18 mouse cellular contexts compared by ENCODE assay signal in genomic region chr5:46007446-46007845, GRCm38 (mm10).
"Had no signal": no experiment of that assay in that cellular context is flagged by ENCODE, and none has a peak within 500 bp of the region (broad histone marks: within the 10 kb centered on the region; RNA-seq: fewer than 3 reads in every experiment).

No protein-coding gene starts in this region.

- H3K4me3 ChIP-seq: limb, embryonic 15.5 days; liver, embryonic 12.5 days; midbrain, embryonic 10.5 days; midbrain, embryonic 12.5 days; myocyte; neural tube, embryonic 13.5 days; neural tube, embryonic 15.5 days had no signal

- H3K9me3 ChIP-seq: limb, embryonic 15.5 days; liver, embryonic 12.5 days; midbrain, embryonic 10.5 days; midbrain, embryonic 12.5 days; neural tube, embryonic 13.5 days; neural tube, embryonic 15.5 days had no signal

- H3K4me1 ChIP-seq: limb, embryonic 15.5 days; liver, embryonic 12.5 days; midbrain, embryonic 10.5 days; midbrain, embryonic 12.5 days; neural tube, embryonic 13.5 days; neural tube, embryonic 15.5 days had no signal

- H3K27me3 ChIP-seq: limb, embryonic 15.5 days; liver, embryonic 12.5 days; midbrain, embryonic 12.5 days; neural tube, embryonic 13.5 days; neural tube, embryonic 15.5 days had no signal

- ATAC-seq: liver, embryonic 12.5 days; midbrain, embryonic 16.5 days had no signal

- H3K9ac ChIP-seq: limb, embryonic 15.5 days; liver, embryonic 12.5 days; liver, embryonic 14.5 days; midbrain, embryonic 12.5 days; neural tube, embryonic 13.5 days; neural tube, embryonic 15.5 days had no signal

- DNase-seq: lung, adult 18-20 months; lung, postnatal 4 days; midbrain, embryonic 14.5 days; right cerebral cortex, postnatal 14 days; right cerebral cortex, postnatal 4 days; spleen, adult 18-20 months; thymus, adult 2 months; thymus, postnatal 25 days; thymus, postnatal 4 days had no signal

- H3K4me2 ChIP-seq: limb, embryonic 15.5 days; liver, embryonic 12.5 days; midbrain, embryonic 12.5 days; neural tube, embryonic 13.5 days; neural tube, embryonic 15.5 days had no signal

- H3K36me3 ChIP-seq: limb, embryonic 15.5 days; liver, embryonic 12.5 days; midbrain, embryonic 10.5 days; midbrain, embryonic 12.5 days; neural tube, embryonic 13.5 days; neural tube, embryonic 15.5 days had no signal

- H3K27ac ChIP-seq: limb, embryonic 15.5 days; liver, embryonic 12.5 days; liver, embryonic 14.5 days; midbrain, embryonic 10.5 days; midbrain, embryonic 12.5 days; neural tube, embryonic 13.5 days; neural tube, embryonic 15.5 days had no signal
